Mouse (Mus musculus): ENCODE results near the gene Itk. TPM values are rescaled to one million over a fixed set of nuclear protein-coding genes. Genes with fewer than 3 reads are reported as not detected.

The Itk gene
- polyA plus RNA-seq, 1 experiment = 1.1 TPM

DNA sequence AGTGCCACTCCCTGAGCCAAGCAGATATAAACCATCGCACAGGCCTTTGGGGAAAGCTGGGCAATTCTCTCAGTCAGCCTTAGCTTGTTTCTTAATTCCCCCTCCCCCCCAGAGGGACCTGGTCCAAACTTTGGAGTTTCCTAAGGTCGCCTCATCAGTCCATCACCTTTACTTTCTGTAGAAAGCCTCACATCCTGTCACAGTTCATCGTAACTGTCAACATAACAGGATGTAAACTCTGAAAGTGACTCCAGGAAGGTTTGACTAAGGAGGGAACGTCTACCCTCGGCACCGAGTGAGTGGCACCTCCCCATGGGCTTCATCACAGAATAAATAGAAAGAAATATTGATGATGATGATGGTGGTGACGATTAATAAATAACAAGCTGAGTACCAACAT is 81.5 kb downstream of the Itk start:
- no peak overlapping the region for H3K4me3 ChIP-seq (ENCODE audit: low read depth, low read length)
- H3K4me1 ChIP-seq (ENCODE audit: control insufficient read depth, insufficient read depth, insufficient read length, low read length) = peaks cover 8% of the 10 kb centered on the region; the same call in 1 of the 2 replicates
- WGBS = 70% methylated on average over 7 of the region's 7 CpGs
- no peaks in the 10 kb centered on the region for H3K36me3 ChIP-seq (ENCODE audit: control insufficient read depth, insufficient read depth, low read length)
- peaks cover 15% of the 10 kb centered on the region for H3K27me3 ChIP-seq (ENCODE audit: control insufficient read depth, insufficient read depth, low read length)
- TF ChIP-seq POLR2A (IDR thresholded peaks at IDR 0.05; ENCODE audit: low read depth, low read length) (no peak), CTCF (IDR thresholded peaks at IDR 0.05; ENCODE audit: extremely low read depth, insufficient read length, insufficient replicate concordance, low read depth, low read length) (no peak)
- H3K27ac ChIP-seq (ENCODE audit: insufficient read depth, low read depth, low read length) = peak overlapping the region; percentile 70; the same call in 1 of the 2 replicates

DNA sequence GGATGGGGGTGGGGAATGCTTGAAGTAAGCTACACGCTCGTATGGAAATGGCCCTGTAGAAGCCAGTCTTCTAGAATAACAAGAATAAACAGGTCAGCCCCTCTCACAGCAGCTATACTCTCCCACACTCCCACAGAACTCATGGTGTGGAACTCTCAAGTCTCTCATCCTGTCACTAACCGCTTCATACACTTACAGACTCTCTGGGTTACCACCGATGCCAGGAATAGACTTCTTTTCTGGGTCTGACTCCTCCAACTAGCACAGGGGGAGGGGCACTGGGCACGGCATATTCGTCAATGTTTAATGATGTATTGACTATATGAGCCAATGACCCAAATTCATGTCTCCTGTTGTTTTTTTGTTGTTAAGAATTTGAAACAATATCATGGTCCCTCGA is 82.5 kb downstream of the Itk start:
- Histone ChIP-seq H3K4me1 (ENCODE audit: control insufficient read depth, insufficient read depth, insufficient read length, low read length) (peaks cover 3% of the 10 kb centered on the region; the same call in 1 of the 2 replicates), H3K27ac (ENCODE audit: insufficient read depth, low read depth, low read length) (no peak overlapping the region), H3K27me3 (ENCODE audit: control insufficient read depth, insufficient read depth, low read length) (peaks cover 8% of the 10 kb centered on the region; the same call in 1 of the 2 replicates), H3K36me3 (ENCODE audit: control insufficient read depth, insufficient read depth, low read length) (no peaks in the 10 kb centered on the region), H3K4me3 (ENCODE audit: low read depth, low read length) (no peak overlapping the region)
- WGBS = 84% methylated on average over 7 of the region's 7 CpGs
- TF ChIP-seq CTCF (IDR thresholded peaks at IDR 0.05; ENCODE audit: extremely low read depth, insufficient read length, insufficient replicate concordance, low read depth, low read length) = no peak
- no peak for TF ChIP-seq POLR2A (IDR thresholded peaks at IDR 0.05; ENCODE audit: low read depth, low read length)

DNA sequence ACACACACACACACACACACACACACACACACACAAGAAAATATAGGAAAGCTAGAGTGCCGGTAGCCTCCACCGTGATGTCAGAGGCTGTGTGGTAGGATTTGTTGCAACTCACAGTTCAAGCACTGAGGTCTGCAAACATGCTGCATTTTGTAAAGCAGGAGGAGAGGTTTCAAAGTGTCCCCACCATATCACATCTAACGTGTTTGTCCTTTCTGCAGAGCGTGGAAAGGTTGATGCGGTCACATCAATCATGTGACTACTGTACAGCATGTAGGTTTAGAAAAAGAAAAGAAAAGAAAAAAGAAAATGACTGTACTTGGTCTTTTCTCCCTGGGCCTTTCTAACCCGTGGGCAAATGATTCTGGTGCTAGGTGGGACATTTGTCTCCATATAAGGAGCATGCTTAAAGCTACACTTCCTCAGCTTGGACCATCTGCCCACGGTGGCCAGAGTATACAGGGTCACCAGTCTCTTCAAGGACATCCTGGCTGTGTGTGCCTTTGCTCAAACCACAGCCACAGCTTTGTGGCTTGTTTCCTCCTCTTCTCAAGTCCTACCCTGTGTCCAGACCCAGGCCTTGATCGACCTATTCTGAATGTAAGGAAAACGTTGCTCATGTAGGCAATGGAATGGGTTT is 83.3 kb downstream of the Itk start:
- no peak overlapping the region for H3K27ac ChIP-seq (ENCODE audit: insufficient read depth, low read depth, low read length)
- no peaks in the 10 kb centered on the region for H3K36me3 ChIP-seq (ENCODE audit: control insufficient read depth, insufficient read depth, low read length)
- WGBS = 71% methylated on average over 9 of the region's 9 CpGs
- TF ChIP-seq POLR2A (IDR thresholded peaks at IDR 0.05; ENCODE audit: low read depth, low read length) = no peak
- TF ChIP-seq CTCF (IDR thresholded peaks at IDR 0.05; ENCODE audit: extremely low read depth, insufficient read length, insufficient replicate concordance, low read depth, low read length) = no peak
- H3K27me3 ChIP-seq (ENCODE audit: control insufficient read depth, insufficient read depth, low read length) = 0 out of 2 replicates have a peak, but pooled peaks cover 2% of the 10 kb centered on the region
- H3K4me3 ChIP-seq (ENCODE audit: low read depth, low read length) = no peak overlapping the region
- 0 out of 2 replicates have a peak, but pooled peaks cover 2% of the 10 kb centered on the region for H3K4me1 ChIP-seq (ENCODE audit: control insufficient read depth, insufficient read depth, insufficient read length, low read length)

DNA sequence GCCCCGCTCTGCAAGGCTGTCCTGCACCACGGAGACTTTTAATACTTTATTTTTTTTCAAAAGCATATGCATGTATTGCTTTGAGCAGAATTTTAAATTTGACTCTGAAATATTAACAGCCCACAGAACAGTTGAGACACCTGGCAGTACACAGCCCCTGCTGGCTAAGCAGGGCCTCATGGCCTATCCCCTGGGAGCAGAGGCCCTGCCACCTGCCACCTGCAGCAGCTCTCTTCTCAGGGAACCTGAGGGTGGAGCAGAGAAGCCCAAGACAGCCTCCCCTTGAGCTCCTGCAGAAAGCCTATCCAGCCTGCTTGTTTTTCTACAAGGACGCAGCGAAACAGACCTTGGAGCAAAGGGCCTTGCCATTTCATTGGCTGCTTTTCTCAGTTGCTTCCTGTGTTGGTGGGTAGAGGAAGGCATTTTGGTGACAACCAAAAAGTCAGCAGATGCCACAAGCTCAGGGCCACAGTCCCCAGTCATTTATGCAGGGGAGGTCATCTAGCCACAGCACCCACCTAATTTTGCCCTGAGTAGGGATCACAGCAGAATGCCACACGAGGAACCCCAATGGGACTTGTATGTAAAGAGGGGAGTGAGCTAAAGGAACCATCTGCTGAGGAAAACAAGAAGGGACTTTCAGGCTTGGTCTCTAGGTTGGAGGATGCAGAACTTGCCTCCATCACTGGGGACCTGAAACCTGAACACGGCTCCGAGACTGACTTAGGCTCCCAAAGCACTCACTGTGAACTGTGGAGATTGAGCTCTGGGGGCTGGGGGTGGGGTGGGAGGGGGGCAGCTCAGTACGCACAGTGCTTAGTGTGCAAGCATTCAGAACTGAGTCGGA is 84.2 kb downstream of the Itk start:
- H3K4me1 ChIP-seq (ENCODE audit: control insufficient read depth, insufficient read depth, insufficient read length, low read length) = 0 out of 2 replicates have a peak, but pooled peaks cover 2% of the 10 kb centered on the region
- no peaks in the 10 kb centered on the region for H3K27me3 ChIP-seq (ENCODE audit: control insufficient read depth, insufficient read depth, low read length)
- no peak overlapping the region for H3K27ac ChIP-seq (ENCODE audit: insufficient read depth, low read depth, low read length)
- TF ChIP-seq CTCF (IDR thresholded peaks at IDR 0.05; ENCODE audit: extremely low read depth, insufficient read length, insufficient replicate concordance, low read depth, low read length) (no peak), POLR2A (IDR thresholded peaks at IDR 0.05; ENCODE audit: low read depth, low read length) (no peak)
- H3K4me3 ChIP-seq (ENCODE audit: low read depth, low read length) = no peak overlapping the region
- WGBS = 73% methylated on average over 9 of the region's 9 CpGs
- no peaks in the 10 kb centered on the region for H3K36me3 ChIP-seq (ENCODE audit: control insufficient read depth, insufficient read depth, low read length)

DNA sequence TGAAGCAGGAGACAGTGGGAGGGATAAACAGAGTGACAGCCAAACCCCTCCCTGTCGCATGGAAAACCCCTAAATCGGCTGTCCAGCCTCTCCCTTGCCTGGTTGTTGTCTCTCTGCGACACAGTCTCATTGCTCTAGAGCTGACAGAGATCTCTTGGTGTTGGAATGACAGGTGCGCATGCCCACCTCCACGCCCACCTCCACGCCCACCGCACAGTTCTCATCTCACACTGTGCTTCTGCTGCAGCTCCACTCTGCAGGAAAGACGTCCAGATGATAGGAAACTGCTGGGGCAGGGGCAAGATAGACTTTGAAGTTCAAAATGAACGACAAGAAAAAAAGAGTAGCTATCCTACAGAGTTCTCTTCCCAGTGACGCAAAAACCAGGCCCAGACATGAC is 85.2 kb downstream of the Itk start:
- Histone ChIP-seq H3K27me3 (ENCODE audit: control insufficient read depth, insufficient read depth, low read length) (no peaks in the 10 kb centered on the region), H3K36me3 (ENCODE audit: control insufficient read depth, insufficient read depth, low read length) (no peaks in the 10 kb centered on the region), H3K4me3 (ENCODE audit: low read depth, low read length) (no peak overlapping the region), H3K27ac (ENCODE audit: insufficient read depth, low read depth, low read length) (no peak overlapping the region), H3K4me1 (ENCODE audit: control insufficient read depth, insufficient read depth, insufficient read length, low read length) (0 out of 2 replicates have a peak, but pooled peaks cover 2% of the 10 kb centered on the region)
- 61% methylated on average over 10 of the region's 10 CpGs for WGBS
- TF ChIP-seq CTCF (IDR thresholded peaks at IDR 0.05; ENCODE audit: extremely low read depth, insufficient read length, insufficient replicate concordance, low read depth, low read length) = no peak
- no peak for TF ChIP-seq POLR2A (IDR thresholded peaks at IDR 0.05; ENCODE audit: low read depth, low read length)

DNA sequence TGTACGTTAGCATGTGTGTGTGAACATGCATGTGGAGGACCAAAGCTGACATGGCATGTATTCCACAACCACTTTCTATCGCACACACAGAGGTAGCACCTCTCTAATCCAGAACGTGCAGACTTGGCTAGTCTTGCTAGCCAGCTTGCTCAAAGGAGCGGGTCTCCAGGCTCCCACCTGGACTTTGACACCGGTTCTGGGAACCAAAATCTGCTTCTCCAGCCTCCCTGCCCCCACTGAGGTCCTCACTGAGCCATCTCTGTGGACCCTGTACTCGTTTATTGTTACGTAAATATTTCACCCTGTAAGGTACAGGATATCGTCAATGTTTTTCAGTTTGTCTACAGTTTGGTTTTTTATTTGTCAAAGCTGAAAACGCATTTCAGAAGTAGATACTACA is 86.8 kb downstream of the Itk start:
- WGBS = 62% methylated on average over 9 of the region's 9 CpGs
- Histone ChIP-seq H3K36me3 (ENCODE audit: control insufficient read depth, insufficient read depth, low read length) (no peaks in the 10 kb centered on the region), H3K4me1 (ENCODE audit: control insufficient read depth, insufficient read depth, insufficient read length, low read length) (0 out of 2 replicates have a peak, but pooled peaks cover 2% of the 10 kb centered on the region)

More for the DNA sequence above, 86.8 kb downstream of the Itk start:
- TF ChIP-seq POLR2A (IDR thresholded peaks at IDR 0.05; ENCODE audit: low read depth, low read length) (no peak), CTCF (IDR thresholded peaks at IDR 0.05; ENCODE audit: extremely low read depth, insufficient read length, insufficient replicate concordance, low read depth, low read length) (no peak)
- Histone ChIP-seq H3K4me3 (ENCODE audit: low read depth, low read length) (no peak overlapping the region), H3K27me3 (ENCODE audit: control insufficient read depth, insufficient read depth, low read length) (no peaks in the 10 kb centered on the region), H3K27ac (ENCODE audit: insufficient read depth, low read depth, low read length) (no peak overlapping the region)
